Mouse (Mus musculus) forebrain, embryonic 12.5 days (tissue): Measurements from ENCODE around the gene Zfp61. TPM values are rescaled to one million over a fixed set of nuclear protein-coding genes. Genes with fewer than 3 reads are reported as not detected.
A peak's percentile ranks its signal among the peaks of the same experiment; 100 is the strongest.

Experiments
- ATAC-seq: fragments of 200-750 bp; cut with Nextera tagmentation; 2 replicates; pipeline ENCODE4 v1.8.0; 2017; ENCODE audit warnings: moderate TSS enrichment; ENCODE audit not compliant: low FRiP score
- H3K27ac ChIP-seq: fragments of 300-500 bp; sonication (generic); 2 replicates; pipeline ENCODE4 v1.5.1; 2016; ENCODE audit warnings: mild to moderate bottlenecking
- H3K27me3 ChIP-seq: fragments of 300-500 bp; sonication (generic); 2 replicates; pipeline ENCODE4 v1.6.1; 2016; ENCODE audit warnings: mild to moderate bottlenecking
- H3K36me3 ChIP-seq: fragments of 300-500 bp; sonication (generic); replicated peaks from 2 replicates; pipeline ENCODE4 v1.6.1; 2016; ENCODE audit warnings: mild to moderate bottlenecking
- H3K4me1 ChIP-seq: fragments of 300-500 bp; sonication (generic); 2 replicates; pipeline ENCODE4 v1.6.1; 2016
- H3K4me2 ChIP-seq: fragments of 300-500 bp; sonication (generic); 2 replicates; pipeline ENCODE4 v1.6.1; 2016; ENCODE audit warnings: mild to moderate bottlenecking, moderate library complexity
- H3K4me3 ChIP-seq: fragments of 300-500 bp; sonication (generic); replicated peaks from 2 replicates; pipeline ENCODE4 v1.5.1; 2016; ENCODE audit warnings: mild to moderate bottlenecking
- H3K9ac ChIP-seq: fragments of 300-500 bp; sonication (generic); 2 replicates; pipeline ENCODE4 v1.6.1; 2016; ENCODE audit warnings: mild to moderate bottlenecking
- H3K9me3 ChIP-seq: fragments of 300-500 bp; sonication (generic); 2 replicates; pipeline ENCODE4 v1.6.1; 2016
- WGBS: fragments of 180-500 bp; shearing (Covaris S2); methylation state at CpG from one replicate; pipeline ENCODE4 v1.1.7; 2016; 5-methylcytosine and 5-hydroxymethylcytosine counted together
- polyA plus RNA-seq: library from polyadenylated mRNA; unstranded; fragments of >200 nt; fragmentation: Nextera tagmentation; extraction: Ambion mirVana; gene quantifications from 2 replicates; pipeline ENCODE4 v1.2.1, GENCODE M21; 2016

Gene Zfp61
- polyA plus RNA-seq, 1 experiment from 2014 or later: 44.5 TPM

- Histone ChIP-seq H3K9me3 (no peaks in the 10 kb centered on the region), H3K27me3 (no peaks in the 10 kb centered on the region), H3K4me1 (peaks cover 9% of the 10 kb centered on the region; the same call in 1 of the 2 replicates), H3K36me3 (peaks cover 19% of the 10 kb centered on the region), H3K4me3 (peak within 1 kb of the TSS; percentile 61), H3K27ac (peak within 1 kb of the TSS; percentile 77), H3K9ac (peak within 1 kb of the TSS; percentile 77), H3K4me2 (peak within 1 kb of the TSS; percentile 72)
- WGBS: under 1% methylated on average over 12 of the region's 12 CpGs
- ATAC-seq: peak; percentile 93
Measured at GRCm38 (mm10) chr7:24270288-24270672, 30.8 kb downstream of the Zfp61 start, which contains the start of gene Zfp93. Zfp93 (plus strand) TSS chr7:24270420.

- Histone ChIP-seq H3K9ac (peak overlapping the region; percentile 77; the same call in 1 of the 2 replicates), H3K4me1 (peaks cover 9% of the 10 kb centered on the region; the same call in 1 of the 2 replicates), H3K9me3 (no peaks in the 10 kb centered on the region), H3K27ac (no peak overlapping the region), H3K36me3 (peaks cover 14% of the 10 kb centered on the region), H3K4me3 (peak overlapping the region; percentile 61), H3K27me3 (no peaks in the 10 kb centered on the region), H3K4me2 (peak overlapping the region; percentile 72)
- peak; percentile 49; the same call in 1 of the 2 replicates for ATAC-seq
- WGBS: 35% methylated on average over 7 of the region's 7 CpGs
Measured at GRCm38 (mm10) chr7:24269667-24270287, 31.3 kb downstream of the Zfp61 start.

GRCm38 (mm10) chr7:24269256-24269655, 31.8 kb downstream of the Zfp61 start:
- H3K9ac ChIP-seq: no peak overlapping the region
- H3K9me3 ChIP-seq: no peaks in the 10 kb centered on the region
- WGBS: 83% methylated on average over 3 of the region's 3 CpGs
- H3K4me2 ChIP-seq: peak overlapping the region; percentile 72; the same call in 1 of the 2 replicates
- no peak overlapping the region for H3K27ac ChIP-seq
- no peak for ATAC-seq
- H3K36me3 ChIP-seq: peaks cover 9% of the 10 kb centered on the region
- H3K4me3 ChIP-seq: no peak overlapping the region
- peaks cover 9% of the 10 kb centered on the region; the same call in 1 of the 2 replicates for H3K4me1 ChIP-seq
- no peaks in the 10 kb centered on the region for H3K27me3 ChIP-seq

- H3K4me2 ChIP-seq: no peak overlapping the region
- WGBS: 67% methylated on average over 24 of the region's 24 CpGs
Measured at GRCm38 (mm10) chr7:24268176-24269155, 32.6 kb downstream of the Zfp61 start.

GRCm38 (mm10) chr7:24260000-24260312, 41.1 kb downstream of the Zfp61 start:
- no peak overlapping the region for H3K9ac ChIP-seq
- H3K4me2 ChIP-seq: no peak overlapping the region
- ATAC-seq: no peak
- peaks cover 20% of the 10 kb centered on the region for H3K36me3 ChIP-seq
- no peak overlapping the region for H3K4me3 ChIP-seq
- H3K27me3 ChIP-seq: no peaks in the 10 kb centered on the region
- WGBS: 91% methylated on average over 4 of the region's 4 CpGs
- peaks cover 5% of the 10 kb centered on the region for H3K4me1 ChIP-seq
- no peaks in the 10 kb centered on the region for H3K9me3 ChIP-seq
- no peak overlapping the region for H3K27ac ChIP-seq

More at GRCm38 (mm10) chr7:24268176-24269155, 32.6 kb downstream of the Zfp61 start:
- Histone ChIP-seq H3K9ac (no peak overlapping the region), H3K4me1 (peaks cover 9% of the 10 kb centered on the region; the same call in 1 of the 2 replicates), H3K27me3 (no peaks in the 10 kb centered on the region), H3K27ac (peak overlapping the region; percentile 13; the same call in 1 of the 2 replicates), H3K36me3 (peaks cover 1% of the 10 kb centered on the region), H3K9me3 (no peaks in the 10 kb centered on the region), H3K4me3 (no peak overlapping the region)
- no peak for ATAC-seq

- Histone ChIP-seq H3K4me1 (peaks cover 7% of the 10 kb centered on the region), H3K4me2 (no peak overlapping the region), H3K9me3 (no peaks in the 10 kb centered on the region), H3K27me3 (no peaks in the 10 kb centered on the region), H3K9ac (no peak overlapping the region), H3K27ac (no peak overlapping the region), H3K4me3 (no peak overlapping the region), H3K36me3 (peaks cover 20% of the 10 kb centered on the region)
- ATAC-seq: no peak
- WGBS: 91% methylated on average over 13 of the region's 13 CpGs
Measured at GRCm38 (mm10) chr7:24259306-24259999, 41.6 kb downstream of the Zfp61 start.

- no peaks in the 10 kb centered on the region for H3K36me3 ChIP-seq
- H3K9me3 ChIP-seq: no peaks in the 10 kb centered on the region
- no peaks in the 10 kb centered on the region for H3K27me3 ChIP-seq
- peak; percentile 93 for ATAC-seq
- 24% methylated on average over 21 of the region's 21 CpGs for WGBS
- H3K4me3 ChIP-seq: peak within 1 kb of the TSS; percentile 42
- peaks cover 10% of the 10 kb centered on the region for H3K4me1 ChIP-seq
- H3K9ac ChIP-seq: peak within 1 kb of the TSS; percentile 48
- H3K4me2 ChIP-seq: peak within 1 kb of the TSS; percentile 50
- H3K27ac ChIP-seq: peak within 1 kb of the TSS; percentile 10; the same call in 1 of the 2 replicates
Measured at GRCm38 (mm10) chr7:24254633-24255474, 46.2 kb downstream of the Zfp61 start, which contains the start of gene Zfp108. Zfp108 (plus strand) TSS chr7:24254794.

GRCm38 (mm10) chr7:24253779-24254615, 47.0 kb downstream of the Zfp61 start:
- Histone ChIP-seq H3K4me3 (peak overlapping the region; percentile 42), H3K27me3 (no peaks in the 10 kb centered on the region), H3K27ac (no peak overlapping the region), H3K9me3 (no peaks in the 10 kb centered on the region), H3K9ac (no peak overlapping the region; the same call in 1 of the 2 replicates), H3K4me1 (peaks cover 10% of the 10 kb centered on the region), H3K4me2 (peak overlapping the region; percentile 50), H3K36me3 (no peaks in the 10 kb centered on the region)
- peak; percentile 58 for ATAC-seq
- WGBS: 65% methylated on average over 9 of the region's 9 CpGs
